ENCODE assay signal across 11 mouse cellular contexts in the genomic region with DNA sequence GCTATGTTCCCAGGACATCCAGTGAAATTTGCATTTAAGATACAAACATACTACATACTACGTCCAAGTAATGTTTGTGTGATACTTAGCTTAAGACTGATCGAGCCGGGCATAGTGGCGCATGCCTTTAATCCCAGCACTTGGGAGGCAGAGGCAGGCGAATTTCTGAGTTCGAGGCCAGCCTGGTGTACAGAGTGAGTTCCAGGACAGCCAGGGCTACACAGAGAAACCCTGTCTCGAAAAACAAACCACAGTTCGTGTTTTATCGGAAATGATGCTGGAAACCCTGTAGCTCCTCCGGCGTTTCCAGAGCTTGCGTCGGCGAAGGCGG. TPM values are rescaled to one million over a fixed set of nuclear protein-coding genes. Genes with fewer than 3 reads are reported as not detected.
DNase-seq lines count a peak whose midpoint lies in the region; ATAC-seq and TF ChIP-seq lines count a peak whose summit lies in the region.
"Not testable (repeated sequence)": the region's sequence is repeated elsewhere in the genome, so short reads cannot be mapped to it uniquely, and the experiment has no call there.
"Had no signal": no experiment of that assay in that cellular context is flagged by ENCODE, and none has a peak within 500 bp of the region (broad histone marks: within the 10 kb centered on the region; RNA-seq: fewer than 3 reads in every experiment).

No protein-coding gene starts in this region.

- ATAC-seq in embryonic facial prominence, embryonic 14.5 days (ENCODE audit: low read depth) = peak; percentile 9
- ATAC-seq in hindbrain, embryonic 14.5 days (ENCODE audit: low FRiP score) = peak; percentile 32
- ATAC-seq in liver, embryonic 15.5 days (ENCODE audit: insufficient read depth) = not testable (repeated sequence)
- peak; percentile 49 for ATAC-seq in midbrain, embryonic 13.5 days

- intact Hi-C loops in heart, adult 2 months (cut with DNase I) = loop anchor here (2.0 to 5.0 kb wide), 2 partner anchors 38 to 192 kb away; a partner anchor contains a TSS

- not testable (repeated sequence) for H3K27me3 ChIP-seq in ES-Bruce4 (ENCODE audit: control insufficient read depth, insufficient read depth, low read length, poor library complexity, severe bottlenecking); embryonic facial prominence, embryonic 14.5 days (replicated peaks; ENCODE audit: control insufficient read depth, insufficient read depth, low read length); heart, adult 2 months (ENCODE audit: control insufficient read depth, insufficient read depth, low read length); hindbrain, embryonic 14.5 days (ENCODE audit: control insufficient read depth, insufficient read depth, low read length); liver, embryonic 15.5 days; midbrain, embryonic 13.5 days; small intestine, adult 2 months (ENCODE audit: control insufficient read depth, insufficient read depth, low read length)

- peak overlapping the region; percentile 89 for H3K4me3 ChIP-seq in ES-Bruce4 (ENCODE audit: low read depth, low read length)
- peak overlapping the region; percentile 99 for H3K4me3 ChIP-seq in embryonic facial prominence, embryonic 14.5 days (ENCODE audit: low read depth, low read length)
- peak overlapping the region; percentile 60 for H3K4me3 ChIP-seq in heart, adult 2 months
- peak overlapping the region; percentile 99 for H3K4me3 ChIP-seq in hindbrain, embryonic 14.5 days (replicated peaks; ENCODE audit: low read length)
- H3K4me3 ChIP-seq in layer of hippocampus, adult 2 months = peak overlapping the region; percentile 90
- H3K4me3 ChIP-seq in liver, embryonic 15.5 days (replicated peaks) = peak overlapping the region; percentile 92
- peak overlapping the region; percentile 96 for H3K4me3 ChIP-seq in midbrain, embryonic 13.5 days (replicated peaks)
- peak overlapping the region; percentile 58 for H3K4me3 ChIP-seq in small intestine, adult 2 months (ENCODE audit: low read depth, low read length)

- peak overlapping the region; percentile 66 for H3K27ac ChIP-seq in ES-Bruce4 (ENCODE audit: insufficient read depth, low read length)
- peak overlapping the region; percentile 86 for H3K27ac ChIP-seq in embryonic facial prominence, embryonic 14.5 days (replicated peaks; ENCODE audit: low read depth, low read length)
- peak overlapping the region; percentile 82 for H3K27ac ChIP-seq in heart, adult 2 months
- peak overlapping the region; percentile 88 for H3K27ac ChIP-seq in hindbrain, embryonic 14.5 days
- peak overlapping the region; percentile 83 for H3K27ac ChIP-seq in layer of hippocampus, adult 2 months
- peak overlapping the region; percentile 88 for H3K27ac ChIP-seq in liver, embryonic 15.5 days (replicated peaks)
- H3K27ac ChIP-seq in midbrain, embryonic 13.5 days = peak overlapping the region; percentile 84
- peak overlapping the region; percentile 33; the same call in 1 of the 2 replicates for H3K27ac ChIP-seq in small intestine, adult 2 months (ENCODE audit: insufficient read depth, low read depth, low read length)

- H3K9me3 ChIP-seq in ES-Bruce4 (replicated peaks; ENCODE audit: control insufficient read depth, insufficient read depth, low read length, poor library complexity, severe bottlenecking); embryonic facial prominence, embryonic 14.5 days (ENCODE audit: control insufficient read depth, low read length); hindbrain, embryonic 14.5 days (ENCODE audit: control insufficient read depth, low read length); liver, embryonic 15.5 days (replicated peaks); midbrain, embryonic 13.5 days: not testable (repeated sequence)

- H3K4me2 ChIP-seq in embryonic facial prominence, embryonic 14.5 days (ENCODE audit: low read depth, low read length) = peak overlapping the region; percentile 84
- H3K4me2 ChIP-seq in hindbrain, embryonic 14.5 days (replicated peaks) = peak overlapping the region; percentile 82
- peak overlapping the region; percentile 89 for H3K4me2 ChIP-seq in liver, embryonic 15.5 days
- H3K4me2 ChIP-seq in midbrain, embryonic 13.5 days (replicated peaks) = peak overlapping the region; percentile 82

- TF ChIP-seq EP300 in ES-Bruce4 (IDR thresholded peaks at IDR 0.05; ENCODE audit: insufficient read depth, low read depth, low read length); heart, adult 2 months (IDR thresholded peaks at IDR 0.05; ENCODE audit: insufficient read depth, low read depth, low read length): not testable (repeated sequence)

- H3K79me2 ChIP-seq in heart, adult 2 months (replicated peaks; ENCODE audit: control insufficient read depth, insufficient read depth, low read length) = not testable (repeated sequence)

- not testable (repeated sequence) for TF ChIP-seq CTCF in ES-Bruce4 (IDR thresholded peaks at IDR 0.05; ENCODE audit: low read depth, low read length); heart, adult 2 months (IDR thresholded peaks at IDR 0.05); layer of hippocampus, adult 2 months (conservative IDR thresholded peaks at IDR 0.05); small intestine, adult 2 months (IDR thresholded peaks at IDR 0.05; ENCODE audit: extremely low read depth, insufficient read length, insufficient replicate concordance, low read depth, low read length)

- H3K4me1 ChIP-seq in ES-Bruce4 (ENCODE audit: control insufficient read depth, insufficient read depth, low read length) = not testable (repeated sequence)
- peaks cover 21% of the 10 kb centered on the region for H3K4me1 ChIP-seq in embryonic facial prominence, embryonic 14.5 days (ENCODE audit: control insufficient read depth, insufficient read depth, low read length)
- peaks cover 13% of the 10 kb centered on the region for H3K4me1 ChIP-seq in heart, adult 2 months (ENCODE audit: control insufficient read depth, insufficient read depth, low read length)
- H3K4me1 ChIP-seq in hindbrain, embryonic 14.5 days (replicated peaks; ENCODE audit: control insufficient read depth, insufficient read depth, low read length) = peaks cover 30% of the 10 kb centered on the region
- peaks cover 59% of the 10 kb centered on the region for H3K4me1 ChIP-seq in liver, embryonic 15.5 days (replicated peaks)
- H3K4me1 ChIP-seq in midbrain, embryonic 13.5 days (replicated peaks) = peaks cover 32% of the 10 kb centered on the region
- peaks cover 15% of the 10 kb centered on the region; the same call in 1 of the 2 replicates for H3K4me1 ChIP-seq in small intestine, adult 2 months (ENCODE audit: control insufficient read depth, insufficient read depth, insufficient read length, low read length)

- not testable (repeated sequence) for H3K36me3 ChIP-seq in ES-Bruce4 (ENCODE audit: control insufficient read depth, insufficient read depth, low read length, poor library complexity, severe bottlenecking); embryonic facial prominence, embryonic 14.5 days (ENCODE audit: control insufficient read depth, insufficient read depth, low read length); heart, adult 2 months (ENCODE audit: control insufficient read depth, insufficient read depth, low read length); hindbrain, embryonic 14.5 days (replicated peaks; ENCODE audit: control insufficient read depth, insufficient read depth); liver, embryonic 15.5 days (replicated peaks); midbrain, embryonic 13.5 days; small intestine, adult 2 months (ENCODE audit: control insufficient read depth, insufficient read depth, low read length)

- WGBS in embryonic facial prominence, embryonic 14.5 days = 12% methylated on average over 15 of the region's 15 CpGs
- 6% methylated on average over 15 of the region's 15 CpGs for WGBS in heart, adult 2 months
- 12% methylated on average over 15 of the region's 15 CpGs for whole genome bisulfite sequencing in hindbrain, embryonic 14.5 days
- 5% methylated on average over 15 of the region's 15 CpGs for WGBS in liver, embryonic 15.5 days (ENCODE audit: insufficient replicate concordance)
- WGBS in midbrain, embryonic 13.5 days = 12% methylated on average over 15 of the region's 15 CpGs
- 7% methylated on average over 15 of the region's 15 CpGs for WGBS in small intestine, adult 2 months

- TF ChIP-seq POLR2A in ES-Bruce4 (IDR thresholded peaks at IDR 0.05; ENCODE audit: insufficient read depth, low read length); heart, adult 2 months (IDR thresholded peaks at IDR 0.05; ENCODE audit: insufficient read depth, low read depth, low read length); small intestine, adult 2 months (IDR thresholded peaks at IDR 0.05; ENCODE audit: low read depth, low read length): not testable (repeated sequence)

- H3K9ac ChIP-seq in ES-Bruce4 (ENCODE audit: low read depth, poor library complexity, severe bottlenecking) = peak overlapping the region; percentile 94
- peak overlapping the region; percentile 98 for H3K9ac ChIP-seq in embryonic facial prominence, embryonic 14.5 days (ENCODE audit: low read depth, low read length)
- H3K9ac ChIP-seq in heart, adult 2 months (ENCODE audit: low read depth, low read length) = peak overlapping the region; percentile 60
- H3K9ac ChIP-seq in hindbrain, embryonic 14.5 days = peak overlapping the region; percentile 99
- H3K9ac ChIP-seq in liver, embryonic 15.5 days = 0 out of 2 replicates have a peak overlapping the region, but pooled peaks have one; percentile 94
- H3K9ac ChIP-seq in midbrain, embryonic 13.5 days (replicated peaks) = peak overlapping the region; percentile 98

- not testable (repeated sequence) for DNase-seq in embryonic facial prominence, embryonic 14.5 days (ENCODE audit: low spot score); heart, adult 2 months; hindbrain, embryonic 14.5 days (ENCODE audit: low spot score); layer of hippocampus, adult 2 months (ENCODE audit: low spot score in 2 of 2)

RNA-seq across cellular contexts. Expression of a gene that starts 0.3 kb away (rescaled TPM):
- 39.0 and 42.1 TPM in 2 replicates for polyA plus RNA-seq in ES-Bruce4 (2011; ENCODE audit: insufficient read depth, insufficient read length, low read depth, missing spikeins)
- polyA plus RNA-seq in embryonic facial prominence, embryonic 14.5 days (2014; fragmentation: Nextera tagmentation; extraction: Ambion mirVana) = 23.7 and 25.2 TPM in 2 replicates
- 10 to 100 TPM; 17.4 to 17.5 TPM for total RNA-seq in heart, adult 2 months (2021)
- 28.1 and 29.9 TPM in 2 replicates for polyA plus RNA-seq in heart, adult 2 months (2012; rRNA removed)
- polyA plus RNA-seq in hindbrain, embryonic 14.5 days (2014; fragmentation: Nextera tagmentation; extraction: Ambion mirVana) = 22.8 and 25.6 TPM in 2 replicates
- total RNA-seq in layer of hippocampus, adult 2 months (2021) = 10 to 100 TPM; 36.6 to 43.9 TPM
- polyA plus RNA-seq in liver, embryonic 15.5 days (2015; fragmentation: Nextera tagmentation; extraction: Ambion mirVana) = 9.9 and 12.5 TPM in 2 replicates
- 15.0 and 18.6 TPM in 2 replicates for polyA plus RNA-seq in midbrain, embryonic 13.5 days (2015; fragmentation: Nextera tagmentation; extraction: Ambion mirVana)
- polyA plus RNA-seq in small intestine, adult 2 months (2012; rRNA removed) = 41.1 and 85.8 TPM in 2 replicates

RNA-seq across cellular contexts. Expression of a gene that starts 10.9 kb away (rescaled TPM):
- polyA plus RNA-seq in ES-Bruce4 (2011; ENCODE audit: insufficient read depth, insufficient read length, low read depth, missing spikeins) = 1.6 TPM in 1 of 2 replicates, not detected in the other
- polyA plus RNA-seq in embryonic facial prominence, embryonic 14.5 days (2014; fragmentation: Nextera tagmentation; extraction: Ambion mirVana) = 0.82 and 1.4 TPM in 2 replicates
- not detected for total RNA-seq in heart, adult 2 months (2021)
- not detected in 2 replicates for polyA plus RNA-seq in heart, adult 2 months (2012; rRNA removed)
- 0.83 TPM in 1 of 2 replicates, not detected in the other for polyA plus RNA-seq in hindbrain, embryonic 14.5 days (2014; fragmentation: Nextera tagmentation; extraction: Ambion mirVana)
- 1 to 10 TPM; 2.0 to 2.3 TPM for total RNA-seq in layer of hippocampus, adult 2 months (2021)
- polyA plus RNA-seq in liver, embryonic 15.5 days (2015; fragmentation: Nextera tagmentation; extraction: Ambion mirVana) = 0.30 TPM in 1 of 2 replicates, not detected in the other
- not detected in 2 replicates for polyA plus RNA-seq in midbrain, embryonic 13.5 days (2015; fragmentation: Nextera tagmentation; extraction: Ambion mirVana)
- polyA plus RNA-seq in small intestine, adult 2 months (2012; rRNA removed) = 2.0 and 6.5 TPM in 2 replicates
- total RNA-seq: adrenal gland, postnatal 14 days; heart, adult 8-10 months; monocyte, adult 5-6 weeks had no signal

RNA-seq across cellular contexts. Expression of a gene that starts 19.1 kb away (rescaled TPM):
- 10.3 and 13.5 TPM in 2 replicates for polyA plus RNA-seq in ES-Bruce4 (2011; ENCODE audit: insufficient read depth, insufficient read length, low read depth, missing spikeins)
- polyA plus RNA-seq in embryonic facial prominence, embryonic 14.5 days (2014; fragmentation: Nextera tagmentation; extraction: Ambion mirVana) = 56.7 and 57.7 TPM in 2 replicates
- total RNA-seq in heart, adult 2 months (2021) = 100 to 1,000 TPM in 1 of 2 experiments, 10 to 100 TPM in 1; 100.0 to 110 TPM
- 125 and 147 TPM in 2 replicates for polyA plus RNA-seq in heart, adult 2 months (2012; rRNA removed)
- 53.5 and 56.9 TPM in 2 replicates for polyA plus RNA-seq in hindbrain, embryonic 14.5 days (2014; fragmentation: Nextera tagmentation; extraction: Ambion mirVana)
- total RNA-seq in layer of hippocampus, adult 2 months (2021) = 10 to 100 TPM; 41.9 to 44.1 TPM
- polyA plus RNA-seq in liver, embryonic 15.5 days (2015; fragmentation: Nextera tagmentation; extraction: Ambion mirVana) = 10.8 and 13.8 TPM in 2 replicates
- polyA plus RNA-seq in midbrain, embryonic 13.5 days (2015; fragmentation: Nextera tagmentation; extraction: Ambion mirVana) = 21.3 and 23.5 TPM in 2 replicates
- polyA plus RNA-seq in small intestine, adult 2 months (2012; rRNA removed) = 35.6 and 44.9 TPM in 2 replicates

RNA-seq across cellular contexts. Expression of a gene that starts 20.6 kb away (rescaled TPM):
- polyA plus RNA-seq in ES-Bruce4 (2011; ENCODE audit: insufficient read depth, insufficient read length, low read depth, missing spikeins) = 8.1 and 8.9 TPM in 2 replicates
- polyA plus RNA-seq in embryonic facial prominence, embryonic 14.5 days (2014; fragmentation: Nextera tagmentation; extraction: Ambion mirVana) = 7.7 and 8.2 TPM in 2 replicates
- under 1 TPM; 0.16 to 0.30 TPM for total RNA-seq in heart, adult 2 months (2021)
- polyA plus RNA-seq in heart, adult 2 months (2012; rRNA removed) = 0.43 and 1.00 TPM in 2 replicates
- polyA plus RNA-seq in hindbrain, embryonic 14.5 days (2014; fragmentation: Nextera tagmentation; extraction: Ambion mirVana) = 178 and 220 TPM in 2 replicates
- 100 to 1,000 TPM; 146 to 155 TPM for total RNA-seq in layer of hippocampus, adult 2 months (2021)
- 0.07 and 0.16 TPM in 2 replicates for polyA plus RNA-seq in liver, embryonic 15.5 days (2015; fragmentation: Nextera tagmentation; extraction: Ambion mirVana)
- 95.0 and 98.1 TPM in 2 replicates for polyA plus RNA-seq in midbrain, embryonic 13.5 days (2015; fragmentation: Nextera tagmentation; extraction: Ambion mirVana)
- 1.2 and 1.3 TPM in 2 replicates for polyA plus RNA-seq in small intestine, adult 2 months (2012; rRNA removed)
- total RNA-seq: monocyte, adult 5-6 weeks had no signal

RNA-seq across cellular contexts. Expression of a gene that starts 26.8 kb away (rescaled TPM):
- 79.6 and 84.0 TPM in 2 replicates for polyA plus RNA-seq in ES-Bruce4 (2011; ENCODE audit: insufficient read depth, insufficient read length, low read depth, missing spikeins)
- polyA plus RNA-seq in embryonic facial prominence, embryonic 14.5 days (2014; fragmentation: Nextera tagmentation; extraction: Ambion mirVana) = 40.8 and 41.9 TPM in 2 replicates
- 10 to 100 TPM; 20.3 to 21.5 TPM for total RNA-seq in heart, adult 2 months (2021)
- 14.0 and 14.6 TPM in 2 replicates for polyA plus RNA-seq in heart, adult 2 months (2012; rRNA removed)
- polyA plus RNA-seq in hindbrain, embryonic 14.5 days (2014; fragmentation: Nextera tagmentation; extraction: Ambion mirVana) = 35.2 and 43.4 TPM in 2 replicates
- 10 to 100 TPM; 22.3 to 22.4 TPM for total RNA-seq in layer of hippocampus, adult 2 months (2021)
- polyA plus RNA-seq in liver, embryonic 15.5 days (2015; fragmentation: Nextera tagmentation; extraction: Ambion mirVana) = 22.8 and 25.2 TPM in 2 replicates
- 36.7 and 39.9 TPM in 2 replicates for polyA plus RNA-seq in midbrain, embryonic 13.5 days (2015; fragmentation: Nextera tagmentation; extraction: Ambion mirVana)
- 22.8 and 35.9 TPM in 2 replicates for polyA plus RNA-seq in small intestine, adult 2 months (2012; rRNA removed)

Comparison
In these comparisons a context has a peak if more than half of its experiments do, and no peak if none do; other contexts are left out.
1. H3K27ac ChIP-seq: peak in every context shown above with its lines; median percentile 88 in hindbrain, embryonic 14.5 days; 88 in liver, embryonic 15.5 days; 86 in embryonic facial prominence, embryonic 14.5 days; 84 in midbrain, embryonic 13.5 days; 83 in layer of hippocampus, adult 2 months; 82 in heart, adult 2 months; 66 in ES-Bruce4; 33 in small intestine, adult 2 months.